Mouse (Mus musculus) pancreas, adult 10 weeks (tissue): ENCODE results near the gene Olfr39. TPM values are rescaled to one million over a fixed set of nuclear protein-coding genes. Genes with fewer than 3 reads are reported as not detected.

ENCODE experiments used
- polyA plus RNA-seq: library from polyadenylated mRNA; stranded (reverse); fragments of 350-450 nt; fragmentation: Illumina TruSeq; extraction: RNeasy Lipid Tissue Mini Kit (QIAGEN cat#74804); gene quantifications from one replicate; pipeline ENCODE4 v1.2.3, GENCODE M21; 2015; ENCODE audit warnings: low read depth, low replicate concordance; ENCODE audit not compliant: insufficient read depth

Olfr39 gene
- polyA plus RNA-seq, result not detected

GRCm38 (mm10) chr9:20282051-20282450 is at the start of gene Olfr39:
Gene Olfr39, plus strand, starts transcription at chr9:20282351.

DNA sequence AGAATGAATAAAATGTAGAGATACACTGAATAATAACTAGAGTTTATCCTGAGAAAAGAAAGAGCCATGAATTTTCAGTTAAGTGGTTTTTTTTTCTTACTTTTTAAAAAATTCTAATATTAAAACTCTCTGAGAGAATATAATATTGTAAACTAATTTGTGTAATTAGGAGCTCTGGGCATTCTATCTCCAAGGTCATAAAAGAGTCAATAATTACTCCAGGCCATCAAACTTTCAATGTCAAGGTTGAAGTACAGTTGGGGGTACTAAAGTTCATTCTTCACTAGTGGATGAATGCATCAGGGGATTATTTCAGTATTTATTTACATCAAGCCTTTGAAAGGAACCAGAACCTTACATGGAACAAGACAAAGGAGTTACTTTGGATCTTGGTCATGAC is 45.3 kb upstream of the Olfr39 start, which contains the start of gene Olfr872:
TSS of gene Olfr872 (plus strand) at position 301 of the 400 bp plus-strand sequence.

DNA sequence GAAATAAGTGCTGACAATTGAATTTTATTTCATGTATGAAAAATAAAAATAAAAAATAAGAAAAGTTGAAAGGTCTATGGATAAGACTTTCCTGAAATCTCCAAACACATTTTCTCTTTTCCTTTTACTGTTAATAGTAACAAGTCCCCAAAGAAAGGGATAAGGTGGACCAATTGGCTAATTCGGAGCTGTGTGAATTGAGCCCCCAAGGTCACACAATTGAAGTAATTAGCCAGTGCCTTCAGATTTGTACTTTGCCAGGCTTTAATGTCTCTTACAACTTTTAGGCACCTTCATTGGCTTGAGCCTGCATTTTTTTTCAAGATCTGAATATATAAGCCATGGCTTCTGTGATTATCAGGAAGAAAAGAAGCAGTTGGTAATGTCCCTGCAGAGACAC is 16.1 kb downstream of the Olfr39 start, which contains the start of gene Olfr873:
TSS of gene Olfr873 (plus strand) at position 301 of the 400 bp plus-strand sequence.

DNA sequence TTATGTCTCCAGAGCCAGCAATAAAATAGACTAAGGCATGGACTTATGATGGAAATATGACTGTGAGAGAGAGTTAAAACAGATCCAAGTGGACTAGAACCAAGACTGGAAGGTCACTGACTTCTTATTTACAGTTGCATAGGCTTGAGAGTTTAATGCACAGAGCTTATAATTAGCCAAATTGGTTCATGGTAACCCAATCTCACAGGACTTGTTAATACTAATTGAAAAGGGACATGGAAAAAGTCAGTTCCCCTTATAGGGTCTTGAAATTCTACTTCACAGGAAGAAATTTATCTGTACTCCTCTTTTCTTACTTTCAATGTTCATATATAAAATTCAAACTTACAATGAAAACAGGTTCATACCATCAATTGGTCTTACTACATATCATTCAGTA is 53.8 kb downstream of the Olfr39 start, which contains the start of gene Olfr18:
TSS of gene Olfr18 (minus strand) at position 101 of the 400 bp plus-strand sequence.

Other genes with a start within 250 kb of the Olfr39 start
- gene Olfr867, start 224.8 kb upstream of the Olfr39 start, polyA plus RNA-seq, result not detected
- gene Olfr868, start 183.7 kb upstream of the Olfr39 start, polyA plus RNA-seq, result not detected
- gene Olfr869, start 153.3 kb upstream of the Olfr39 start, polyA plus RNA-seq, result not detected
- gene Olfr870, start 108.3 kb upstream of the Olfr39 start, polyA plus RNA-seq, result not detected
- not detected for gene Olfr871, start 70.1 kb upstream of the Olfr39 start, polyA plus RNA-seq
- gene Olfr872, start 45.2 kb upstream of the Olfr39 start, polyA plus RNA-seq, result not detected
- gene Olfr873, start 16.2 kb downstream of the Olfr39 start, polyA plus RNA-seq, result not detected
- not detected for gene Olfr18, start 53.7 kb downstream of the Olfr39 start, polyA plus RNA-seq
- 7.1 TPM for gene Zfp560, start 102.8 kb downstream of the Olfr39 start, polyA plus RNA-seq
- gene Zfp26, start 177.8 kb downstream of the Olfr39 start, polyA plus RNA-seq, result 1.8 TPM
- gene Zfp426, start 210.4 kb downstream of the Olfr39 start, polyA plus RNA-seq, result 3.7 TPM
- gene Zfp266, start 239.1 kb downstream of the Olfr39 start, polyA plus RNA-seq, result 3.6 TPM